Mouse (Mus musculus) heart, postnatal 0 days (tissue): ENCODE results near the gene H3f3b.

Experiments used
- CTCF ChIP-seq: IDR thresholded peaks from 2 replicates; pipeline ENCODE4 v1.5.1; 2016; ENCODE audit warnings: antibody characterized with exemption, control low read depth, low read depth
- EP300 ChIP-seq: IDR thresholded peaks from 2 replicates; pipeline ENCODE4 v1.6.1; 2016; ENCODE audit warnings: antibody characterized with exemption, low read depth

DNA sequence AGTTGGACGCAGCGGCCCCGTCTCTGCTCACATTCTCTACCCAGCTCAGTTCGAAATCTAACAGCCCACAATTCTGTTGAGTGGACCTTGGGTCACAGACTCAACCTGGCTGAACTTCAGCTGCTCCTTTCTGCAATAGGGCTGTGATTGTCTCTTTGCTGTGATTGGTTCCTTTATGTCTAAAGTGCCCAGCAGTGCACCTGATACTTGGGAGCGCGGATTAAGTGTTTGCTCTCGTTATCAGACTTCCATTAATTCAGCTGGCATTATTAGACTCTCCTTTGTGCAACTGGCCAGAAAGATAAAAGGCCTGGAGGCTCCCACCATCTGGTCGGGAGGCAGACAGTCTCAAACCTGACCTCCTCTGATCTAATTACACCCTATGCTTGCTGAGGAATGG, 12.9 kb downstream of the H3f3b start:
- TF ChIP-seq CTCF (no peak), EP300 (no peak)
